Mouse (Mus musculus) embryonic facial prominence, embryonic 10.5 days (tissue): Measurements from ENCODE around the gene Poc1b. TPM values are rescaled to one million over a fixed set of nuclear protein-coding genes. Genes with fewer than 3 reads are reported as not detected.

Source experiments
- DNase-seq: peaks from one replicate; pipeline ENCODE4 v3.0.0-alpha.2; 2017; ENCODE audit warnings: low spot score
- H3K27ac ChIP-seq: fragments of 300-500 bp; sonication (generic); replicated peaks from 2 replicates; pipeline ENCODE4 v1.5.1; 2016; ENCODE audit warnings: mild to moderate bottlenecking
- H3K27me3 ChIP-seq: fragments of 300-500 bp; sonication (generic); replicated peaks from 2 replicates; pipeline ENCODE4 v1.6.1; 2016; ENCODE audit warnings: low read depth, mild to moderate bottlenecking; ENCODE audit not compliant: poor library complexity, severe bottlenecking
- H3K36me3 ChIP-seq: fragments of 300-500 bp; sonication (generic); replicated peaks from 2 replicates; pipeline ENCODE4 v1.6.1; 2016; ENCODE audit warnings: mild to moderate bottlenecking, moderate library complexity
- H3K4me1 ChIP-seq: fragments of 300-500 bp; sonication (generic); 2 replicates; pipeline ENCODE4 v1.6.1; 2016
- H3K4me3 ChIP-seq: fragments of 300-500 bp; sonication (generic); 2 replicates; pipeline ENCODE4 v1.5.1; 2016; ENCODE audit warnings: mild to moderate bottlenecking, moderate library complexity
- H3K9me3 ChIP-seq: fragments of 300-500 bp; sonication (generic); 2 replicates; pipeline ENCODE4 v1.6.1; 2016; ENCODE audit warnings: mild to moderate bottlenecking
- WGBS: fragments of 180-500 bp; shearing (Covaris S2); methylation state at CpG from one replicate; pipeline ENCODE4 v1.1.7; 2016; 5-methylcytosine and 5-hydroxymethylcytosine counted together
- polyA plus RNA-seq: library from polyadenylated mRNA; unstranded; fragments of >200 nt; fragmentation: Nextera tagmentation; extraction: Ambion mirVana; gene quantifications from 2 replicates; pipeline ENCODE4 v1.2.1, GENCODE M21; 2016

Gene Poc1b
- polyA plus RNA-seq, 1 experiment from 2014 or later: 32.6 TPM

- DNase-seq: peak; percentile 44
- no peaks in the 10 kb centered on the region for H3K9me3 ChIP-seq
- no peak overlapping the region for H3K4me3 ChIP-seq
- no peak overlapping the region for H3K27ac ChIP-seq
- WGBS: 33% methylated on average over 3 of the region's 3 CpGs
- peaks cover 12% of the 10 kb centered on the region; the same call in 1 of the 2 replicates for H3K4me1 ChIP-seq
- H3K36me3 ChIP-seq: peaks cover 13% of the 10 kb centered on the region
- H3K27me3 ChIP-seq: no peaks in the 10 kb centered on the region
Observed at GRCm38 (mm10) chr10:99190798-99191197, 84.0 kb downstream of the Poc1b start.

DNA sequence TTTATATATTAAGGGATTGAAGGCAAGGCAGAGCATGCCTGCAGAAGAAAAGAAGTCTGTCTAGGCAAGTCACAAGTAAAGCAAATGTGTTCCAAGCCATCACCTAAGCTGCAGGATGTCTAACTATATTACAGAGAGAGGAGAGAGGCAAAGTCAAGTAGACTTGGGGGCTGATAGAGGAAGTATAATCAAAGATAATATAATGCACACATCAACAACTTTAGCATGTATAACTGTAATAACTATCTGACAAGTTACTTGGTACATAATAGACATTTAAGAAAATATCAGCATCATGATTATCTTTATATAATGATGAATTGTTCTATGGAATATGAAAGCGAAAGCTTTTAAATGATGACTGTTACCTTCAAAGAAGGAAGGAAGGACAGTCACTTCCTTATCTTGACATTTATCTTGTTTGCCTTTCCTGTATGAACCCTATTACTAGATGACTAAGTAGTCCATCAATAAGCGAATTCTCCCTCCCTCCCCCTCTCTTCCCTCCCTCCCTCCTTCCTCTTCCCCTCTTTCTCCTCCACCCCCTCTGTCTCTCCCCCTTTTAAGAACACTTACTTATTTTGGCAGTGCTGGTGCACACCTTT, 87.7 kb downstream of the Poc1b start:
- no peaks in the 10 kb centered on the region for H3K27me3 ChIP-seq
- no peak for DNase-seq

DNA sequence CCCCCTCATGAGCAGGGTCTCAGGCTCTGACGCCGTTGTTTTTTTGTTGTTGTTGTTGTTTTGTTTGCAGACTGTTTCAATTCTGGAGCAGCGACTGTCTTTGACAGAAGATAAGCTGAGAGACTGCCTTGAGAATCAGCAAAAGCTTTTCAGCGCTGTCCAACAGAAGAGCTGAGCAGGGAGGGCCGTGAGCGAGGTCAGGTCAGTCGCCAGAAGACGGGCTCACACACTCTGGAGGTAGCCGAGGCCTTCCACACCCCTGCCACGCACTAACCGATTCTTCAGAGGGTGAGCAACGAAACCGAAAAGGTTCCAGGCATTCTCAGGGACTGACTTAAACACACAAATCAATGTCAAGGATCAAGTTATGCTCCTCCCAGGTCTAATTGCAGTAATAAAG, 89.7 kb downstream of the Poc1b start:
- WGBS: 67% methylated on average over 13 of the region's 13 CpGs
- H3K4me3 ChIP-seq: no peak overlapping the region
- no peaks in the 10 kb centered on the region for H3K27me3 ChIP-seq
- peaks cover 24% of the 10 kb centered on the region for H3K36me3 ChIP-seq
- no peaks in the 10 kb centered on the region for H3K9me3 ChIP-seq
- peak; percentile 30 for DNase-seq
- peak overlapping the region; percentile 63 for H3K27ac ChIP-seq
- H3K4me1 ChIP-seq: peaks cover 49% of the 10 kb centered on the region

More for the DNA sequence above, 87.7 kb downstream of the Poc1b start:
- Histone ChIP-seq H3K36me3 (peaks cover 33% of the 10 kb centered on the region), H3K4me1 (peaks cover 34% of the 10 kb centered on the region), H3K4me3 (no peak overlapping the region), H3K27ac (no peak overlapping the region), H3K9me3 (no peaks in the 10 kb centered on the region)
- 84% methylated on average over 2 of the region's 2 CpGs for WGBS

- DNase-seq: peak; percentile 67
- H3K9me3 ChIP-seq: no peaks in the 10 kb centered on the region
- 52% methylated on average over 8 of the region's 8 CpGs for WGBS
- H3K27me3 ChIP-seq: no peaks in the 10 kb centered on the region
- peak overlapping the region; percentile 63 for H3K27ac ChIP-seq
- no peak overlapping the region for H3K4me3 ChIP-seq
- H3K36me3 ChIP-seq: peaks cover 24% of the 10 kb centered on the region
- H3K4me1 ChIP-seq: peaks cover 54% of the 10 kb centered on the region
Observed at GRCm38 (mm10) chr10:99197125-99197524, 90.3 kb downstream of the Poc1b start.

DNA sequence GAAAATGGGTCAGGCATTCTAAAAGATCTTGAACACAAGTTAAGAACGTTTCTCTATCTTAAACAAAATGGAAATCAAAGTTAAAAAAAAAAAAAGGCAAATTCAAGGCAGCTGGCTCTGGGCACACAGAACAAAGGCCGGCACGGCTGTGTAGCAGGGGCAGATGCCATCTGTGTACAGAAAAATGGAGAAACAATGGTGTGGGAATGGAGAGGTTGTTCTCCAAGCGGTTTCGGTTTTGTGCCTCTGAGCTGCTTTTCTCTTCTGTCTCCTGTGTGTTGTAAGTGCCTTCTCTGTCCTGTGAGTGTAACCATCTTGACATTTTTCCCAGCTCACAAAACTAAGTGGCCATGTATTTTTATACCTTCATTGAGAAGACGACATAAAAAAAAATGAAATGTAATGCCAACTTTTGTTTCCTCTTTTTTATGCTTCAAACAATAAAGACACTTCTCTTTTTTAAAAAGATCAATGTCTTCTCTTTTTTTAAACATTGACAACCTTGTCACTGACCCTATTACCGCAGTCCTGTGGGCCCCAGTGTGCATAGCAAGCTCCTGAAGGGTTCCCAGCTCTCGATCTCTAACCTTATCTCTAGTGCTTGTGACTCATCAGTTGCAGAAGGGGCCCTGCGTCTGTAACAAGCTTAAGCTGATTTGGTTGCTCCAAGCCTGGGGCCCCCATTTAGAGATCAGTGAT, 90.9 kb downstream of the Poc1b start:
- H3K27ac ChIP-seq: peak overlapping the region; percentile 41; the same call in 1 of the 2 replicates
- H3K4me1 ChIP-seq: peaks cover 58% of the 10 kb centered on the region
- no peaks in the 10 kb centered on the region for H3K27me3 ChIP-seq
- 75% methylated on average over 9 of the region's 9 CpGs for WGBS
- DNase-seq: no peak
- H3K9me3 ChIP-seq: no peaks in the 10 kb centered on the region
- H3K36me3 ChIP-seq: peaks cover 22% of the 10 kb centered on the region
- H3K4me3 ChIP-seq: no peak overlapping the region

DNA sequence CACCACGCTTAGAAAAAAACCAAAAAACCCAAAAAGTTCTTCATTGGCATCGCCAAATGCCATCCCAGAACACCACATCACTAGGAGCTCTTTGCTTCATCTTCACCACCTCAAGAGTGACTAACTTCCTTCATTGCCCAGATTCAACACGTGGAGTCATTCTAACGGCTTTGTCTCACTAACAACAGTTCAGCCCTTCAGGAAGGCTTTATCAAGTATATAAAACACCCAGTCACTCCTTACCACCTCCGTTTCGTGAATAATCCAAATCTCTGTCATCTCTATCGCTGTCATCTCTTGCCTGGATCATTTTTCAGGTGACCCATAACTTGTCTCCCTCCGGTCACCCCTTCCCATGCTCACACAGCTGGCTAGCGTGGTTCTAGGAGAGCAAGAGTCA, 92.1 kb downstream of the Poc1b start:
- Histone ChIP-seq H3K36me3 (peaks cover 21% of the 10 kb centered on the region), H3K4me1 (peaks cover 63% of the 10 kb centered on the region), H3K27me3 (no peaks in the 10 kb centered on the region), H3K27ac (no peak overlapping the region), H3K4me3 (no peak overlapping the region), H3K9me3 (no peaks in the 10 kb centered on the region)
- no peak for DNase-seq
- 95% methylated on average over 9 of the region's 9 CpGs for WGBS

- no peaks in the 10 kb centered on the region for H3K27me3 ChIP-seq
- WGBS: 66% methylated on average over 5 of the region's 5 CpGs
- no peak overlapping the region for H3K4me3 ChIP-seq
- DNase-seq: no peak
- H3K27ac ChIP-seq: no peak overlapping the region
- peaks cover 67% of the 10 kb centered on the region for H3K4me1 ChIP-seq
- H3K9me3 ChIP-seq: no peaks in the 10 kb centered on the region
- peaks cover 19% of the 10 kb centered on the region for H3K36me3 ChIP-seq
Observed at GRCm38 (mm10) chr10:99200944-99201343, 94.1 kb downstream of the Poc1b start.

GRCm38 (mm10) chr10:99201786-99202185, 95.0 kb downstream of the Poc1b start:
- no peaks in the 10 kb centered on the region for H3K9me3 ChIP-seq
- H3K4me3 ChIP-seq: no peak overlapping the region
- no peak overlapping the region for H3K27ac ChIP-seq
- DNase-seq: no peak
- H3K27me3 ChIP-seq: no peaks in the 10 kb centered on the region
- H3K4me1 ChIP-seq: peaks cover 59% of the 10 kb centered on the region
- 31% methylated on average over 1 of the region's 1 CpGs for WGBS
- peaks cover 13% of the 10 kb centered on the region for H3K36me3 ChIP-seq

DNA sequence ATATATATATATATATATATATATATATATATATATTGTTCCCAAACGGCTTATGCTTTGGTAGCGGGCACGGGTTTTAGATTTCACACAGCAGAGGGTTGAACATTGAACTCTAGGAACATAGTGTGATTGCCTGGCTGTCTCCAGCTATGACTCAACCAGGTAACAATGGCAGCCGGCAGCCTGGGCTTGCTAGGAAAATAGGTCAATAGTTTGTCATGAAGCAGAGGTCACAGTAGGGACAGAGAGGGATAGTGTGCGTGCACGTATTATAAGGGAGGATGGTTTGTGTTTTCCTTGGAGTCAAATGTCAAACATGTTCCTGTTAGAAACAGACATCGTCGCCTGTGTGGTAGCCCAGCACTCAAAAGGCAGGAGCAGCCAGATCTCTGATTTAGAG, 95.5 kb downstream of the Poc1b start:
- Histone ChIP-seq H3K27ac (no peak overlapping the region; the same call in 1 of the 2 replicates), H3K4me1 (peaks cover 59% of the 10 kb centered on the region), H3K9me3 (no peaks in the 10 kb centered on the region), H3K4me3 (no peak overlapping the region), H3K27me3 (no peaks in the 10 kb centered on the region), H3K36me3 (peaks cover 13% of the 10 kb centered on the region)
- WGBS: 26% methylated on average over 8 of the region's 8 CpGs
- DNase-seq: peak; percentile 48

DNA sequence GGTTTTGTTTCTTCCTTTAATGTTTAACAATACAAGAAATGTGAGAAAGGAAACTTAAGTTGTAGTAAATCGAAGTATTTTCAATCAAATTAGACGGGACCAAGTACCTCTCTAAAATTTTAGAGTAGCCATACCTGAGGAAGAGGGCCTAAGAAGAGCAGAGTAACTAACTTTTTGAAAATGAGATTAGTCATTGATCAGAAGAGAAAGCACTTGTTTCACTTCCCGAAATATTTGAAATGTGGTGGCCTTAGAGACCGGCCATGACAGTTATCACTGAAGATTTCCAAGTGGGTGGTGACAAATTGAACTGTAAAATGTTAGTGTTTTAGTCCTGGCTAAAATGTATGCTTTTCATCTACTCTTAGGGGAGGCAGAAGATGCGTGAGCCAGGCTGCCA, 96.3 kb downstream of the Poc1b start:
- peak overlapping the region; percentile 86 for H3K27ac ChIP-seq
- peak overlapping the region; percentile 54 for H3K4me3 ChIP-seq
- no peaks in the 10 kb centered on the region for H3K9me3 ChIP-seq
- no peak for DNase-seq
- 44% methylated on average over 5 of the region's 5 CpGs for WGBS
- no peaks in the 10 kb centered on the region for H3K27me3 ChIP-seq
- H3K36me3 ChIP-seq: peaks cover 10% of the 10 kb centered on the region
- H3K4me1 ChIP-seq: peaks cover 59% of the 10 kb centered on the region

- Histone ChIP-seq H3K27ac (peak overlapping the region; percentile 86), H3K4me3 (peak overlapping the region; percentile 54), H3K4me1 (peaks cover 59% of the 10 kb centered on the region), H3K27me3 (no peaks in the 10 kb centered on the region), H3K36me3 (0 out of 2 replicates have a peak, but pooled peaks cover 4% of the 10 kb centered on the region), H3K9me3 (no peaks in the 10 kb centered on the region)
- 1% methylated on average over 29 of the region's 29 CpGs for WGBS
- DNase-seq: peak; percentile 61
Observed at GRCm38 (mm10) chr10:99203577-99204487, 97.0 kb downstream of the Poc1b start.

- Histone ChIP-seq H3K9me3 (no peaks in the 10 kb centered on the region), H3K4me1 (peaks cover 60% of the 10 kb centered on the region), H3K4me3 (peak overlapping the region; percentile 54), H3K27ac (peak overlapping the region; percentile 86), H3K27me3 (no peaks in the 10 kb centered on the region), H3K36me3 (no peaks in the 10 kb centered on the region)
- DNase-seq: peak; percentile 53
- 3% methylated on average over 11 of the region's 11 CpGs for WGBS
Observed at GRCm38 (mm10) chr10:99204553-99204952, 97.7 kb downstream of the Poc1b start.
